Mouse (Mus musculus) brown adipose tissue, adult 24 weeks (tissue): ENCODE measurements around the gene Serpinc1. TPM values are rescaled to one million over a fixed set of nuclear protein-coding genes. Genes with fewer than 3 reads are reported as not detected.
A peak's percentile ranks its signal among the peaks of the same experiment; 100 is the strongest.

Experiments used
- H3K27ac ChIP-seq: fragments of 200-500 bp; replicated peaks from 2 replicates; pipeline ENCODE4 v1.5.1; 2012; ENCODE audit warnings: low read depth, mild to moderate bottlenecking, low read length
- H3K4me1 ChIP-seq: fragments of 200-500 bp; 2 replicates; pipeline ENCODE4 v1.6.1; 2012; ENCODE audit warnings: low read length, mixed read lengths; ENCODE audit not compliant: control insufficient read depth, insufficient read depth, insufficient read length
- H3K4me3 ChIP-seq: fragments of 200-500 bp; 2 replicates; pipeline ENCODE4 v1.5.1; 2012; ENCODE audit warnings: low read depth, mild to moderate bottlenecking, low read length, moderate library complexity; ENCODE audit not compliant: insufficient read depth
- polyA plus RNA-seq: library from polyadenylated mRNA; stranded (reverse); fragments of >200 nt; gene quantifications from 2 replicates; pipeline ENCODE4 v1.2.4, GENCODE M21; 2012; ENCODE audit not compliant: missing spikeins, insufficient read depth, insufficient read length

The Serpinc1 gene
- polyA plus RNA-seq, 1 experiment = 3.2 TPM

DNA sequence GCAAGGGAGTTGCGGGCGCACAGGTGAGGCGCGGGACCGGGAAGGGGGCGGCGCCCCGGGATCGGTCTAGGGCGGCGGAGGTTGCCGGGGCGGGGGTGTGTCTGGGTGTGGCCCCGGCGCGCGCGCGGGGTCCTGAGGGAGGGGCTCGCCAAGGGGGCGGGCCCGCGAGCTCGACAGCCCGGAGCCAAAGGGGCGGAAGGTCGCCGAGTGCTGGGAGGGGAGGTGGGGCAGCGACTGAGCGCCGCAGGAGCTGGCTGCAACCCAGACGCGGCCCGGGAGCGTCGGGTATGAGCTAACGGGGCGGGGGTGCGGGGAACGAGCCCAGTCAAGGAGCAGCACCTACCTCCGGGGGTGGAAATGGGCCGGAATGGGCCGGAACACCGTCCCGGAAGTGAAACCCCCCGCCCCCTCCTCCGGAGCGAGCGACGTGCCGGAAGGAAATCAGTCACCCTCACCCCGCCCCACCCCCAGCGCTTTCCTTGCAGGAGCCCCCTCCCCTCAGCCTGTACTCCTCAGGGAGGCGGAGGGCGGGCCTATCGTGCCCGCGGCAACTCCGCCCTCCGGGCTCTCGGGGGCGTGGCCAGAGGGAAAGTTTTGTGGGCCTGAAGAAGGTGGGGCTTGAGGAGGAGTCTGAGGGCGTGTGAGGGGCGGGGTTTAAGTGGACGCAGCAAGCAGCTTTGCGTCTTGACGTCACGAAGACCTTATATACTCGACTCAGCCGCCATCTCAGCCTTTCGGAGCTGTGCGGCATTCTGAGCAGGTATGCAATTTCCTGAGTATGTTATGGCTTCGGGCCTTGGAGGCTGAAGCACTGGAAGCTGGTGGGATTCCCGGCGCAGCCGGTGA lies 56.3 kb downstream of the Serpinc1 start, which contains the start of gene Zbtb37:
Gene Zbtb37, minus strand, starts transcription at position 415 of the 846 bp plus-strand sequence.
- Histone ChIP-seq H3K27ac (peak within 1 kb of the TSS; percentile 87), H3K4me3 (peak within 1 kb of the TSS; percentile 91), H3K4me1 (peaks cover 5% of the 10 kb centered on the region; the same call in 1 of the 2 replicates)

DNA sequence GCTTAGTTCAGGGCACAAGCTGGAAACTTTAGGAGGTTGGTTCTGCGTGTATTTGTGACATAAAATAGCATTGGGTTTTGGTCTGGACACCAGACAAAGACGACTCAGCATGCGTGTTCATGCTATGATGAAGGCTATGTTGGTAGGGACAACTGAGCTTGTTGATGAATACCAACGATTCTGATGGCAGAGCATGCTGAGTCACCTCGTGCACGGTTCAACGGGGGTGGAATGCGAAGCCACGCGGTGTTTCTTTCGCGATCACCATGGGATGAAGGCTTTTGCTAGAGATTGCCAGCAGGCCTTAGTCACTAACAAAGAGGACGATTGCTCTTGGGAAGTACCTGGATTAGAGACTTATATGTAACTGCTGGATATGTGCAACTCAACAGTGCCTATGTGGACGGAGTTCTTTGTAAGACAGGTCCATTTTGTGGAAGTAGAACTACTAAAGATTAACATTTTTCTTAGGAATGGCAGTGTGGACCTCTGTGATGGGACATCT lies 56.9 kb downstream of the Serpinc1 start:
- Histone ChIP-seq H3K4me3 (peak overlapping the region; percentile 91), H3K4me1 (peaks cover 5% of the 10 kb centered on the region; the same call in 1 of the 2 replicates), H3K27ac (peak overlapping the region; percentile 84)

- peak overlapping the region; percentile 84 for H3K27ac ChIP-seq
- H3K4me3 ChIP-seq = peak overlapping the region; percentile 91
Measured at GRCm38 (mm10) chr1:161035786-161036404, 57.5 kb downstream of the Serpinc1 start.

GRCm38 (mm10) chr1:161036411-161036841 lies 58.0 kb downstream of the Serpinc1 start:
- peaks cover 5% of the 10 kb centered on the region; the same call in 1 of the 2 replicates for H3K4me1 ChIP-seq
- H3K4me3 ChIP-seq = peak overlapping the region; percentile 91
- H3K27ac ChIP-seq = peak overlapping the region; percentile 84

More at GRCm38 (mm10) chr1:161035786-161036404, 57.5 kb downstream of the Serpinc1 start:
- peaks cover 5% of the 10 kb centered on the region; the same call in 1 of the 2 replicates for H3K4me1 ChIP-seq

GRCm38 (mm10) chr1:161037026-161037425 lies 58.6 kb downstream of the Serpinc1 start:
- Histone ChIP-seq H3K27ac (no peak overlapping the region), H3K4me1 (peaks cover 5% of the 10 kb centered on the region; the same call in 1 of the 2 replicates), H3K4me3 (no peak overlapping the region)

- Histone ChIP-seq H3K4me3 (no peak overlapping the region), H3K27ac (no peak overlapping the region), H3K4me1 (peaks cover 5% of the 10 kb centered on the region; the same call in 1 of the 2 replicates)
Measured at GRCm38 (mm10) chr1:161037599-161037998, 59.2 kb downstream of the Serpinc1 start.

DNA sequence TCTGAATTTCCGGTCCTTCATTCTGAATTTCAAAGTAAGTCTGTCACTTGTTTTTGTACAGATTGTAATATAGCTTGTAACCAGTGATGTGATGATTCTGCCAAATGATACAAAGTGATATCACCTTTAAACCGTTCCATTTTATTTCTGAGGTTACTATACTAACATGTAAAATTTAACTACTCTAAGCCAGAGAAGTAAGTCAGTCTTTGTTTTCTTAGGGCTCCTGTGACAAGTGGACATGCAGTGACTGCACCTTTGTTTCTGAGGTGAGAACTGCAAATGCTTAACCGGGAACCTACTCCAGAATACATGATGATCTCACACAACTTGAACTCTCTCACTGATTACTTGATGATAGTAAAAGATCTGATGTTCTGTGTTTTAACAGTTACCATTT lies 59.6 kb downstream of the Serpinc1 start:
- peaks cover 5% of the 10 kb centered on the region; the same call in 1 of the 2 replicates for H3K4me1 ChIP-seq
- no peak overlapping the region for H3K27ac ChIP-seq
- H3K4me3 ChIP-seq = no peak overlapping the region

DNA sequence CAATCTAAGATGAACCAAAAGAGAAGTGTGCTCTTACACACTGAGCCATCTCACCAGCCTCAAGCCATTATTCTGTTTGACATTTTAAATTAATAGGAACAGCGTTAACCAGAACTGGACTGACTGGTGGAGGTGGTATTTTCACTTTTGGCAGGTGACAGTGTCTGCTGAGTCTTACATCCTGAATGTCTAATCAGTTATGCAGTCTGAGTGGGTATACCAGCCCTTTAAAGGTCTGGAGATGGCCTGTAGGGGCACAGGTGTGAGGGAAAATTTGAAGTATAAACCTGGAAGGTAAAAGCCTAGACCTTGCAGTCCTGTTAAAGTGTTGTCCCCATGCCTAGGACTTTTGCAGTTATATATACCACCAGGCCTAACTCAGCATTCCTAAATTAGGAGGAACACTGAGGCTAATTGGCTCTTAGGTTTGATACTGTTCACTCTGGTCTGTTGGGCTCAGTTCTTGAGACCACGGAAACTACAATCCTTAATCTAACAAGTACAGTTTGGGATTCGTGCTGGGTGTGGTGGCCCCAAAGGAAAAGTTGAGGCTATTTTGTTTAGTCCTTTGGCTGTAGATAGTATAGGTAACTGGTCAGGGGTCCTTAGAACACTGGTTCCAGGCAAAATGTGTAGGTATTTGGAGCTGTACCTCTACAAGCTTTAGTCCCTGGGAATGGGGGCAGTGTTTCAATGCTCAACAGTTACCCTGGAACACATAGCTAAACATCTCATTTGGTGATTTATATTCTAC lies 60.8 kb downstream of the Serpinc1 start:
- no peak overlapping the region for H3K27ac ChIP-seq

DNA sequence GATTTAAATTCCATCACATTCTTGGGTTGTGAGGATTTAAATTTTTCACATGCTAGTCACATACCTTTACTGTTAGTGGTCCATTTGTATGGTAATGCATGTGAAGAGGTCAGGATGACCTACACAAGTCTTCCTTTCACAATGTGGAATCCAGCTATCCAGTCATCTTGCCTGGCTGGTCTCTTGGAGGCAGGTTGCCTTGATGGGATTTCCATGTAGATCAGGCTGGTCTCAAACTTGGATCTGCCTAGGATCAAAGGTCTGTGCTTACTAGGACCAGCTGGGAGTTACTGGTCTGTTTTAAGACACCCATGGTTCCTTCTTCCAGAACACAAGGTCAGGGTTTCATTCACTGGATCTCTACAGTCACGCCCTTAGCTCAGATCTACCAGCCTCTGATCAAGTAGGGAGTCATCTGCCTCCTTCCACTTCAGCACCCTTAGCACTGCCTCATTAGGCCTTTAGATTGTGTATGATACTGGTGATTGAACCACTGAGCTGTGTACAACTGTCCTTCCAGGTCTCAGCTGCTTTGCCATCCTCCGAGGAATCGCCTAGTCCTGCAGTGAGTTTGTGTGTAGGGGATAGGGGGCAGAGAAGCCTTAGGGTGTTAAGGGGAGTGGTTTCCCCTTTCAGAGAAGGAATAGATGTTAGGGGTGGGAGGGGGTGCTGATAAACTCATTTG lies 61.5 kb downstream of the Serpinc1 start:
- Histone ChIP-seq H3K4me1 (peaks cover 5% of the 10 kb centered on the region; the same call in 1 of the 2 replicates), H3K4me3 (no peak overlapping the region), H3K27ac (no peak overlapping the region)

More for the DNA sequence above, 60.8 kb downstream of the Serpinc1 start:
- Histone ChIP-seq H3K4me3 (no peak overlapping the region), H3K4me1 (peaks cover 5% of the 10 kb centered on the region; the same call in 1 of the 2 replicates)

DNA sequence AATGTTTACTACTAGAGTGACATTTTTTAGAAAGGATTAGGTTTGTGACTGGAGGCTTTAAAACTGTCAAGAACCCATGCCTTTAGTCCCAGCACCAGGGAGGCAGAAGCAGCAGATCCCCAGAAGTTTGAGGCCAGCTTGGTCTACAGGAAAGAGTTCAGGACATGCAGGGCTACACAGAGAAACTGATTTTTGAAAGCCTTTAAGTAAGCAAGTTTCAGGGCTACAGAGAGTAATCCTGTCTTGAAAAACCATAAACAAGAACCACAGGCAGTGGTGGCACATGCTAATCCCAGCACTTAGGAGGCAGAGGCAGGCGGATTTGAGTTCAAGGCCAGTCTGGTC lies 62.0 kb downstream of the Serpinc1 start:
- Histone ChIP-seq H3K4me1 (peaks cover 5% of the 10 kb centered on the region; the same call in 1 of the 2 replicates), H3K4me3 (no peak overlapping the region), H3K27ac (no peak overlapping the region)

GRCm38 (mm10) chr1:161040855-161041254 lies 62.5 kb downstream of the Serpinc1 start:
- peaks cover 5% of the 10 kb centered on the region; the same call in 1 of the 2 replicates for H3K4me1 ChIP-seq
- no peak overlapping the region for H3K27ac ChIP-seq
- H3K4me3 ChIP-seq = no peak overlapping the region

- Histone ChIP-seq H3K4me3 (no peak overlapping the region), H3K27ac (no peak overlapping the region), H3K4me1 (0 out of 2 replicates have a peak, but pooled peaks cover 1% of the 10 kb centered on the region)
Measured at GRCm38 (mm10) chr1:161041261-161042020, 63.1 kb downstream of the Serpinc1 start.

GRCm38 (mm10) chr1:161046972-161047371 lies 68.6 kb downstream of the Serpinc1 start:
- Histone ChIP-seq H3K27ac (no peak overlapping the region), H3K4me3 (no peak overlapping the region)

More at GRCm38 (mm10) chr1:161046972-161047371, 68.6 kb downstream of the Serpinc1 start:
- H3K4me1 ChIP-seq = no peaks in the 10 kb centered on the region
